Mouse (Mus musculus) intestine, embryonic 16.5 days (tissue): Measurements from ENCODE around the gene Snx29. TPM values are rescaled to one million over a fixed set of nuclear protein-coding genes. Genes with fewer than 3 reads are reported as not detected.

Source experiments
- ATAC-seq: fragments of 200-750 bp; cut with Nextera tagmentation; 2 replicates; pipeline ENCODE4 v1.8.0; 2017; ENCODE audit warnings: moderate TSS enrichment, moderate library complexity
- H3K27ac ChIP-seq: fragments of 300-500 bp; sonication (generic); 2 replicates; pipeline ENCODE4 v1.5.1; 2014; ENCODE audit warnings: mild to moderate bottlenecking, low read length
- H3K27me3 ChIP-seq: fragments of 300-500 bp; sonication (generic); replicated peaks from 2 replicates; pipeline ENCODE4 v1.6.1; 2014; ENCODE audit warnings: low read length, control low read depth, mixed read lengths; ENCODE audit not compliant: control insufficient read depth, insufficient read depth
- H3K36me3 ChIP-seq: fragments of 300-500 bp; sonication (generic); 2 replicates; pipeline ENCODE4 v1.6.1; 2014; ENCODE audit warnings: low read length, control low read depth; ENCODE audit not compliant: control insufficient read depth, insufficient read depth
- H3K4me1 ChIP-seq: fragments of 300-500 bp; sonication (generic); 2 replicates; pipeline ENCODE4 v1.6.1; 2014; ENCODE audit warnings: low read length, control low read depth, mixed read lengths; ENCODE audit not compliant: control insufficient read depth, insufficient read depth
- H3K4me2 ChIP-seq: fragments of 300-500 bp; sonication (generic); 2 replicates; pipeline ENCODE4 v1.6.1; 2014; ENCODE audit warnings: low read depth, low read length, control low read depth
- H3K4me3 ChIP-seq: fragments of 300-500 bp; sonication (generic); 2 replicates; pipeline ENCODE4 v1.5.1; 2014; ENCODE audit warnings: mild to moderate bottlenecking, low read length
- H3K9ac ChIP-seq: fragments of 300-500 bp; sonication (generic); 2 replicates; pipeline ENCODE4 v1.6.1; 2014; ENCODE audit warnings: low read depth, low read length
- H3K9me3 ChIP-seq: fragments of 300-500 bp; sonication (generic); 2 replicates; pipeline ENCODE4 v1.6.1; 2016; ENCODE audit warnings: low read length, control low read depth; ENCODE audit not compliant: control insufficient read depth
- WGBS: fragments of 180-500 bp; shearing (Covaris S2); extraction: QIAGEN DNeasy Blood & Tissue Kit; methylation state at CpG from one replicate; pipeline ENCODE4 v1.1.7; 2014; 5-methylcytosine and 5-hydroxymethylcytosine counted together
- polyA plus RNA-seq: library from polyadenylated mRNA; unstranded; fragments of >200 nt; fragmentation: Nextera tagmentation; extraction: Ambion mirVana; gene quantifications from 2 replicates; pipeline ENCODE4 v1.2.1, GENCODE M21; 2015

Snx29 gene
- polyA plus RNA-seq, 1 experiment from 2014 or later: 6.3 TPM

DNA sequence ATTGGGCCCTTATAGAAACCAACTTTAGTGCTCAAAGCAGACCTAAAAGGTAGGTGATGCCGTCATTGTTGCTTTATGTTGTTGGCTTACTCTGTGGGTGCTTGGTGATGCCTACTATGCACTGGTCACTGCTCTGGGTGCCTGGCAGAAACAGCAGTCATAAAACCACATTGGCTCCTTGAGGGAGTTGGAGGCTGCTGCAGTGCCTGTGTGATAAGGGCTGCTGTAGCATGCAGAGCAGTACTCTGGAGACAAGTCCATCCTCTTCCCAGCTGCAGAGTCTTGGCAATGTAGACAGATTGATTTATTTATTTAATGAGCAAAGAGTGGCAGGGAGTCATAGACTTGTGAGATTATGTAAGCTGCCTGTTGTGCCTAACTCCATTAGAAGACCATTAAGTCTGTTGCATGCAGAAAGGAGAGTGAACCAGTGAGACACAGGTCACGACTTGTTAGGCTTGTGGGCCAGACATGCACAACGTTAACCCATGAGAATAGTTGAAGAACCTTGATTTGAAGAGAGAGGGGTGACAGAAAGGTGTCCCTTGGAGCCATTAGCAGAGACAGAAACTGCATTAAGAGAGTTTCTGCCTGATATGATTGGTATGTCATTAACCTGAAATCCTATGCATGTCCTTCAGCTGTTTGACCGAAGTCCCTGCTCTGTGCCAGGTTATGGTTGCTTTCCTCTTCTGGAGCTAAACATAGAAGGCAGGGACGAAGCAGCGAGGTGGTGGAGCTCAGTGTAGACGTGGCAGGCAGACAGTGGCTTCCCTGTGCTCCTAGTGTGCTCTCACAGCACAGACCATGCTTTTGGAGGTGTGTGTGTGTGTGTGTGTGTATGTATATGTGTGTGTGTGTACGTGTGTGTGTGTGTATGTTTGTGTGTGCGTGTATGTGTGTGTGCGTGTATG is 267.3 kb downstream of the Snx29 start:
- 71% methylated on average over 10 of the region's 10 CpGs for WGBS
- H3K9ac ChIP-seq: no peak overlapping the region
- 0 out of 2 replicates have a peak, but pooled peaks cover 2% of the 10 kb centered on the region for H3K4me1 ChIP-seq
- peak; percentile 39; the same call in 1 of the 2 replicates for ATAC-seq
- H3K9me3 ChIP-seq: no peaks in the 10 kb centered on the region
- no peaks in the 10 kb centered on the region for H3K36me3 ChIP-seq
- H3K4me2 ChIP-seq: no peak overlapping the region
- H3K27me3 ChIP-seq: no peaks in the 10 kb centered on the region
- no peak overlapping the region for H3K27ac ChIP-seq
- no peak overlapping the region for H3K4me3 ChIP-seq

DNA sequence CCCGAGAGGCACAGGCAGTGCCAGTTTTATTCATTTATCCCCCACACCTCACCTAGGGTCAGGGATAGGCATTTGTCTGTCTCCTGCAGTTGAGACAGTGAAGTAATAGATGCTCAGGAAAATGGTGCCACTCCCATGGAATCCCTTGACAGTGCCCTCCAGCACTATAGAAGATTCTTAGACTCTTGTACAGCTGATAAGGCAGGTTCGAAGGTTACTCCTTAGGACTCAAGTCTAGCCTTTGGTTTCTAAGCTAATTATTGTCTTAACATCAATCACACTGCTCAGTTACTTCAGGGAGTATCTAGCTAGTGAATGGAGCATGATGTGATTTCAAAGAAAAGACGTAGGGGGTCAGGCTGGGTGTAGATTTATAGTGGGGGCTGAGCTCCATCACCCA is 273.9 kb downstream of the Snx29 start:
- Histone ChIP-seq H3K4me3 (no peak overlapping the region), H3K9ac (no peak overlapping the region), H3K27ac (no peak overlapping the region), H3K4me2 (no peak overlapping the region), H3K4me1 (peaks cover 14% of the 10 kb centered on the region), H3K27me3 (no peaks in the 10 kb centered on the region), H3K9me3 (no peaks in the 10 kb centered on the region), H3K36me3 (no peaks in the 10 kb centered on the region)
- 78% methylated on average over 3 of the region's 3 CpGs for WGBS
- peak; percentile 85 for ATAC-seq

DNA sequence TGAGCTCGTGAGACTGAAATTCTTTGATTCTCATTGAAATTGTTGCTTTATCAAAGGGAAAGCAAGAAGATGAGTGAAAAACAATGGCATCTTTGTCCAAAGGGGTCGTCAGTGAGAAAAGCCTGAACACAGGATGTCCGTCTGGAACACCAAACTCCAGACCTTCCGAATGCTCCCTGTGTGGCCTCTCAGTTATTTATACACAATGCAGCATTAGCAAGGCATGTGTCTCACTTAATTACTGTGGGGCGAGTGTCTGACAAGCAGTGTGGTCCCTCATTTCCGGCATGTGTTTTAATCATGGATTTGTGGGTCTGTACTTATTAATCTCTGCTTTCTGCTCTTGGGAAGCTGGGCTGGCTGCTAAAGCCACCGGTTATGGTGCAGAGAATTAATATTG is 275.1 kb downstream of the Snx29 start:
- Histone ChIP-seq H3K36me3 (no peaks in the 10 kb centered on the region), H3K27me3 (no peaks in the 10 kb centered on the region), H3K27ac (no peak overlapping the region; the same call in 1 of the 2 replicates), H3K4me2 (no peak overlapping the region), H3K9me3 (no peaks in the 10 kb centered on the region), H3K4me3 (no peak overlapping the region), H3K4me1 (peaks cover 14% of the 10 kb centered on the region), H3K9ac (no peak overlapping the region; the same call in 1 of the 2 replicates)
- ATAC-seq: no peak
- 45% methylated on average over 7 of the region's 7 CpGs for WGBS

DNA sequence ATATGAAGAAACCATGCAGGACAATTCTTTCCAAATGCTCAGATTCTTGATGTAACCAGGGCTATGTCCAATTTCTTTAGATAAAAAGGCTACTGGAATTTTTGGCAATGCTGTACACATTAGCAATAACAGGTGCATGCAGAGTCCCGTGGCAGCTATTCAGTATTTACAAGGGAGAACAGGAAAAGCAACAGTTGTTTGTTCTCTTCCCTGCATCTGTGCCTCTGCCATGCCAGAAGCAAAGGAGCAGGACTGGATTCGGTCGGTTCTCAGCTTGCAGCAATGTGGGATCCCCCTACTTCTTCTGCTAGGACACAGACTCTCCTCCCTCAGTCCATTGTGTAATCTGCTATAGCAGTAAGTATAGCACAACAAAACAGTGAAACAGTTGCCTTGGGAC is 276.8 kb downstream of the Snx29 start:
- ATAC-seq: no peak
- Histone ChIP-seq H3K27me3 (no peaks in the 10 kb centered on the region), H3K4me3 (no peak overlapping the region), H3K4me2 (no peak overlapping the region), H3K9ac (no peak overlapping the region), H3K27ac (no peak overlapping the region), H3K4me1 (peaks cover 21% of the 10 kb centered on the region), H3K36me3 (no peaks in the 10 kb centered on the region), H3K9me3 (no peaks in the 10 kb centered on the region)
- WGBS: 70% methylated on average over 3 of the region's 3 CpGs

DNA sequence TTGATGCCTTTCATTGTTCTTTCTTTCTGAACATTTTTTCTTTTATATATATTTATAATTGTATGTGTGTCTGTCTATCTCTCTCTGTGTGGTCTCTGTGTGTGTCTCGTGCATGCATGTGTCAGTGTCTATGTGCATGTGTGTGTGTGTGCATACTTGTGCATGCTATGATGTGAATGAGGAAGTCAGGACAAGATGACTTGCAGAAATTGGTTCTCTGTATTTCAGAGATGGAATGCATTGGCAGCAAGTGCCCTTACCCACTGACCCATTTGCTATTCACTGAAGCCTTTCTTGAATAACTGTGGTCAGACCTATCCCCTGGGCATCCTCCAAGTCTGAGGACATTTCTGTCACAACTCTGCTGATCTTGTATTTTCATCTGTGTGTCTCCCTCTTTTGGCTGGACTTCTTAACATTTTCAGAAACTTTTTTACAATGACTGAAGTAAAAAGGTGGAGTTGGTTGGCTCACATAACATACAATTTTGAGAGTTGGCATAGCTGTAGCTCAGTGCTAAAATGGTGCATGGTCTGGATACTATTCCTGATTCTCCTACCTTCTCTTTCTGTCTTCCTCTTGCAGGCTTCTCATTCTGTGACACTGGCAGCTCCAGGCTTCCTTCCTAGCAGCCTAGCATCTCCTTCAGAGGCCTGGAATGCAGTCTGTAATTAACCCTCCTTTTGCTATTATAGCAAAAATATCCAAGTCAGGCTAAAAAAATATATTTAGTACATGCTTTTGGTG is 278.8 kb downstream of the Snx29 start:
- 81% methylated on average over 1 of the region's 1 CpGs for WGBS
- Histone ChIP-seq H3K4me3 (no peak overlapping the region), H3K4me2 (no peak overlapping the region), H3K4me1 (peaks cover 21% of the 10 kb centered on the region), H3K9ac (no peak overlapping the region), H3K36me3 (no peaks in the 10 kb centered on the region), H3K27me3 (no peaks in the 10 kb centered on the region), H3K9me3 (no peaks in the 10 kb centered on the region), H3K27ac (no peak overlapping the region)
- ATAC-seq: no peak

DNA sequence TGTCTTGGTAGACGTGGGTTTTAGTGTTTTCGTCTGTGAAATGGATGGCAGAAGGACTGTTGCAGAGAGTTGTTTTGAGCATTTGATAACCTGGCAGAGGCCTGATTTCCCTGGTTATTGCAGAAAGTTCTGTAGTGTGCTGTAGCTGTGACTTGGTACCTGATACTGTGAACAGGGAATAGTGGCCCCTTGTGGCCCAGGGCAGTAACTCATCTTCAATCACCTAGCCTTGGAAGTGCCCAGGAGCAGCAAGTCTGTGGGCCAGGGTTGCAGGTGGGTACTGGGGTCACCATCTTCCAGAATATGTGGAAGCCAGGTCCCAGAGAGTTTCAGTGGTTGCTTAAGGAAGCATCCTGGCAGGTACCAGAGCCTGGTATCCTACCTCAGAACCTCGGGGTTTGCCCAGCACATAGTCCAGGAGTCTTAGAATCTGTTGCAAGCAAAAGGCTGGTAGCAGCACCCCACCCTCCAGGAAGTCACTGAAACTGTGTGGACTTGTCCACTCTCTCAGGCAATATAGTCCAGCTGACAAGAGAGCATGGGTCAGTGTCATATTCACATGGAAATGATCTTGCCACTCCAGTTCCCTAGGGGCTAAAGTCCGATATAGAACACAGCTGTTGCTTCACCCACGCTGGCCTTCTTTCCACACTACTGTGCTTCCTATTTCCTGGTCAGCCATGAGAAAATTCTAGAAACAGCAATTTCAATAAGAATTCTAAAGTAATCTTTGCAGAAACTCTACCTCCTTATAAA is 281.1 kb downstream of the Snx29 start:
- Histone ChIP-seq H3K27me3 (no peaks in the 10 kb centered on the region), H3K4me2 (no peak overlapping the region), H3K4me1 (peaks cover 6% of the 10 kb centered on the region), H3K4me3 (no peak overlapping the region), H3K9me3 (no peaks in the 10 kb centered on the region), H3K36me3 (no peaks in the 10 kb centered on the region), H3K27ac (peak overlapping the region; percentile 89), H3K9ac (no peak overlapping the region)
- ATAC-seq: peak; percentile 96
- WGBS: 66% methylated on average over 5 of the region's 5 CpGs

DNA sequence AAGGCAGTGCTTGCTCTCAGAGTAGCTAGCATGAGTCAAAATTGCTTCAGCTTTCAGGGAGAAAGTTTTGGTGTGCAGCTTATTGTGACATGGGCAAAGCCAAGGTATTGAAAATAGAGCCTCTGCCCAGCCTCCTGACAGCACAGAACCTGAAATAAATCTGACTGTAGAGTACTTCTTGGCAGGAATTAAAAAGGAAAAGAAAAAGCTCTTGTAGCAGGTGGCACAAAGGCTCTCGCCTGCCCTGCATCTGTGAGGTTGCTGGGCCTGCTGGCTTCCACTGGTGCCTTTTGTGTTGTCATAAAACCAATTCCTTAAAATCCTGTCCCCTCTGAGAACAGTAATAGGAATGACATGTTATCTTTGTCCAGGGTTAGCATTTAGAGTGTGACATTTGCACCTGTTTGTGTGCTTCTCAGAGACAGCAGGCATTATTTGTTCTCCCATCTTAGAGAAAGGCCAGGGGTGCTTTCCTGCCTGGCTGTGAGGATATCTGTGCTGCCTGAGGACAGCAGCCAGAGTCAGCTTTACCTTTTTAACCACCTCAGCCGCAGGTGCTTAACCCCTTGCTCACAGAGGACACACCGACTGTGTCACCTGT is 289.9 kb downstream of the Snx29 start:
- no peak overlapping the region for H3K27ac ChIP-seq
- no peaks in the 10 kb centered on the region for H3K36me3 ChIP-seq
- no peaks in the 10 kb centered on the region for H3K27me3 ChIP-seq
- ATAC-seq: no peak
- H3K4me1 ChIP-seq: no peaks in the 10 kb centered on the region; the same call in 1 of the 2 replicates
- H3K4me3 ChIP-seq: no peak overlapping the region
- H3K9me3 ChIP-seq: no peaks in the 10 kb centered on the region
- 0 out of 2 replicates have a peak overlapping the region, but pooled peaks have one; percentile 14 for H3K9ac ChIP-seq
- H3K4me2 ChIP-seq: no peak overlapping the region
- WGBS: 69% methylated on average over 3 of the region's 3 CpGs

DNA sequence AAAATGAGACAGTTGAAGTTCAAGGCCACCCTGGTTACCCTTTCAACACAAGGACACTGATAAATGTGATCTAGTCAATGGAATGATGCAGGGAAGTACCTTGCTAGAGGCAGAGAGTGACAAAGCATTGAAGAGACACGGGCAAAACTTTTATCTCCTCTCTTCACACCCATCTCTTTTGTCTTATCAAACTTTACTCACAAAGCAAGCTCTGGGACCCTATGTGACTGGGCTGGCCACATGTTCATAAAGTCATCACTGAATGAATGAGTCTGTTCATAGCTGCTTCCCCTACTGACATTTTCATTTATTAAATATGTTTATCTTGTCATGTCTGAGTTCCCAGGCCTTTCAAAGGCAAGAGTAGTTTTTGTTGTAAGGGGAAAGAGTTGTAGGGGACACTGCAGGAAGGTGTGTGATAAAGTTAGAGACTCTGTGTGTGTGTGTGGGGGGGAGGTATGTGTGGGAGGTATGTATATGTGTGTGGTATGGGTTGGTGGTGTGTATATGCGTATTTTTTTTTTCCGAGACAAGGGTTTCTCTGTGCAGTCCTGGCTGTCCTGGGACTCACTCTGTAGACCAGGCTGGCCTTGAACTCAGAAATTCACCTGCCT is 291.8 kb downstream of the Snx29 start:
- no peaks in the 10 kb centered on the region for H3K9me3 ChIP-seq
- WGBS: 75% methylated on average over 3 of the region's 3 CpGs
- no peaks in the 10 kb centered on the region for H3K36me3 ChIP-seq
- H3K4me2 ChIP-seq: no peak overlapping the region
- no peak overlapping the region for H3K9ac ChIP-seq
- H3K27me3 ChIP-seq: no peaks in the 10 kb centered on the region
- no peak for ATAC-seq
- H3K4me3 ChIP-seq: no peak overlapping the region
- no peaks in the 10 kb centered on the region; the same call in 1 of the 2 replicates for H3K4me1 ChIP-seq
- H3K27ac ChIP-seq: no peak overlapping the region
